Mouse (Mus musculus) myocyte (in vitro differentiated cells): ENCODE measurements around the gene Lsm2.

Source experiments
- E2F4 ChIP-seq: IDR thresholded peaks from one replicate; pipeline ENCODE4 v1.6.1; 2011; ENCODE audit warnings: mild to moderate bottlenecking, control low read depth, moderate library complexity; ENCODE audit not compliant: insufficient read depth
- MAX ChIP-seq: IDR thresholded peaks from one replicate; pipeline ENCODE4 v1.6.1; 2011; ENCODE audit warnings: low read depth, mild to moderate bottlenecking, control low read depth
- MYOD1 ChIP-seq, 3 experiments: IDR thresholded peaks; one replicate each; pipeline ENCODE4 v1.6.1; 2011; ENCODE audit warnings: control low read depth in 2 of 3, low read depth in 2 of 3, mild to moderate bottlenecking in 2 of 3, moderate library complexity in 1 of 3; ENCODE audit not compliant: insufficient read length in 2 of 3, control insufficient read depth in 1 of 3
- MYOG ChIP-seq, 3 experiments: IDR thresholded peaks; one replicate each; pipeline ENCODE4 v1.6.1; 2011; ENCODE audit warnings: control low read depth in 2 of 3, low read depth in 2 of 3, mild to moderate bottlenecking in 2 of 3; ENCODE audit not compliant: insufficient read length in 2 of 3, control insufficient read depth in 1 of 3, insufficient read depth in 1 of 3
- POLR2A ChIP-seq: IDR thresholded peaks from one replicate; pipeline ENCODE4 v1.6.1; 2011; ENCODE audit warnings: low read depth, mild to moderate bottlenecking, control low read depth, moderate library complexity; ENCODE audit not compliant: insufficient read length
- REST ChIP-seq: IDR thresholded peaks from one replicate; pipeline ENCODE4 v1.6.1; 2011; ENCODE audit warnings: mild to moderate bottlenecking, control low read depth, moderate library complexity; ENCODE audit not compliant: insufficient read depth, insufficient read length
- TCF12 ChIP-seq: IDR thresholded peaks from one replicate; pipeline ENCODE4 v1.6.1; 2011; ENCODE audit warnings: mild to moderate bottlenecking, control low read depth; ENCODE audit not compliant: poor library complexity, insufficient read depth, severe bottlenecking
- USF1 ChIP-seq: IDR thresholded peaks from one replicate; pipeline ENCODE4 v1.6.1; 2011; ENCODE audit warnings: low read depth, mild to moderate bottlenecking, control low read depth, moderate library complexity

GRCm38 (mm10) chr17:34949553-34949969 is 32.1 kb upstream of the Lsm2 start:
- no peak for TF ChIP-seq MAX
- TF ChIP-seq MYOG (IDR thresholded peaks at IDR 0.05; ENCODE audit: control insufficient read depth in 1 of 3, insufficient read depth in 1 of 3, insufficient read length in 2 of 3, low read depth in 2 of 3), result no peak
- TF ChIP-seq POLR2A, result peak; percentile 44
- TF ChIP-seq E2F4, result no peak
- TF ChIP-seq MYOD1 (IDR thresholded peaks at IDR 0.05; ENCODE audit: control insufficient read depth in 1 of 3, insufficient read length in 2 of 3, low read depth in 2 of 3), result no peak
- no peak for TF ChIP-seq REST
- no peak for TF ChIP-seq USF1
- TF ChIP-seq TCF12, result no peak
